Mouse (Mus musculus) adrenal gland (tissue): ENCODE results near the gene Rgs6.

Experiments used
- intact Hi-C: fragments of 180-260 bp; cut with DNase I; formaldehyde crosslinking; loops from one replicate; pipeline ENCODE4 v1.15.1; 2025

Gene Rgs6

GRCm38 (mm10) chr12:83073879-83074368 is 485.8 kb downstream of the Rgs6 start:
- intact Hi-C loops = no loop called here

GRCm38 (mm10) chr12:83076179-83076578 is 488.1 kb downstream of the Rgs6 start:
- intact Hi-C loops = no loop called here

- intact Hi-C loops = no loop called here
Measured at GRCm38 (mm10) chr12:83077486-83077885, 489.4 kb downstream of the Rgs6 start.

- intact Hi-C loops = no loop called here
Measured at GRCm38 (mm10) chr12:83083427-83083826, 495.3 kb downstream of the Rgs6 start.

- intact Hi-C loops = no loop called here
Measured at GRCm38 (mm10) chr12:83084614-83085013, 496.5 kb downstream of the Rgs6 start.

GRCm38 (mm10) chr12:83087010-83087409 is 498.9 kb downstream of the Rgs6 start:
- intact Hi-C loops = no loop called here

- intact Hi-C loops = no loop called here
Measured at GRCm38 (mm10) chr12:83087555-83087954, 499.5 kb downstream of the Rgs6 start.

- intact Hi-C loops = no loop called here
Measured at GRCm38 (mm10) chr12:83092001-83092400, 503.9 kb downstream of the Rgs6 start.

GRCm38 (mm10) chr12:83097787-83098186 is 509.7 kb downstream of the Rgs6 start:
- intact Hi-C loops = no loop called here

- intact Hi-C loops = no loop called here
Measured at GRCm38 (mm10) chr12:83098646-83099371, 510.7 kb downstream of the Rgs6 start.

- intact Hi-C loops = no loop called here
Measured at GRCm38 (mm10) chr12:83099920-83100319, 511.8 kb downstream of the Rgs6 start.

- intact Hi-C loops = no loop called here
Measured at GRCm38 (mm10) chr12:83100413-83100812, 512.3 kb downstream of the Rgs6 start.

- intact Hi-C loops = no loop called here
Measured at GRCm38 (mm10) chr12:83100848-83101247, 512.8 kb downstream of the Rgs6 start.

GRCm38 (mm10) chr12:83105514-83106119 is 517.5 kb downstream of the Rgs6 start:
- intact Hi-C loops = no loop called here

GRCm38 (mm10) chr12:83106120-83106517 is 518.0 kb downstream of the Rgs6 start:
- intact Hi-C loops = no loop called here

GRCm38 (mm10) chr12:83109486-83109885 is 521.4 kb downstream of the Rgs6 start:
- intact Hi-C loops = no loop called here

- intact Hi-C loops = no loop called here
Measured at GRCm38 (mm10) chr12:83109891-83110630, 522.0 kb downstream of the Rgs6 start.

- intact Hi-C loops = no loop called here
Measured at GRCm38 (mm10) chr12:83110711-83111110, 522.6 kb downstream of the Rgs6 start.

- intact Hi-C loops = no loop called here
Measured at GRCm38 (mm10) chr12:83112283-83112682, 524.2 kb downstream of the Rgs6 start.

GRCm38 (mm10) chr12:83112901-83113628 is 525.0 kb downstream of the Rgs6 start:
- intact Hi-C loops = no loop called here

GRCm38 (mm10) chr12:83113971-83114370 is 525.9 kb downstream of the Rgs6 start:
- intact Hi-C loops = loop anchor here (1.0 kb wide), 1 partner anchor 388 kb away; no protein-coding TSS in a partner anchor
